Mouse (Mus musculus) CH12.LX (cell line): Measurements from ENCODE around the gene Pde4dip. TPM values are rescaled to one million over a fixed set of nuclear protein-coding genes. Genes with fewer than 3 reads are reported as not detected.

Experiments
- DNase-seq: peaks from one replicate; pipeline ENCODE4 v3.0.0-alpha.2; 2013; ENCODE audit errors: extremely low read depth
- H3K27ac ChIP-seq: 2 replicates; pipeline ENCODE4 v1.5.1; 2012; ENCODE audit warnings: low read depth, mild to moderate bottlenecking, control low read depth, moderate library complexity; ENCODE audit not compliant: insufficient read depth
- H3K27me3 ChIP-seq: replicated peaks from 2 replicates; pipeline ENCODE3; 2012; ENCODE audit warnings: inconsistent platforms
- H3K36me3 ChIP-seq, 2 experiments: replicated peaks in 1 of 2; 2 replicates each; pipeline versions ENCODE3 to v1.6.1; 2012; ENCODE audit warnings: inconsistent platforms in 1 of 2, low read length in 1 of 2, mild to moderate bottlenecking in 1 of 2, mixed read lengths in 1 of 2, moderate library complexity in 1 of 2; ENCODE audit not compliant: control insufficient read depth in 1 of 2, insufficient read depth in 1 of 2
- H3K4me1 ChIP-seq, 2 experiments: 2 replicates each; pipeline ENCODE4 v1.6.1; 2012; ENCODE audit warnings: inconsistent platforms in 1 of 2, moderate library complexity in 1 of 2; ENCODE audit not compliant: insufficient read depth in 2 of 2, control insufficient read depth in 1 of 2
- H3K4me2 ChIP-seq: 2 replicates; pipeline ENCODE4 v1.6.1; 2012; ENCODE audit warnings: low read depth, mild to moderate bottlenecking, control low read depth; ENCODE audit not compliant: poor library complexity, insufficient read depth, severe bottlenecking
- H3K4me3 ChIP-seq, 3 experiments: fragments of 150-350 bp in 1 of 3; sonication (generic) in 1 of 3; replicated peaks in 1 of 3; 2 replicates each; pipeline versions ENCODE3 to v1.5.1; 2011 to 2012; ENCODE audit warnings: low read depth in 2 of 3, low read length in 2 of 3, mild to moderate bottlenecking in 2 of 3, moderate library complexity in 2 of 3, control low read depth in 1 of 3, improper control_type of control experiment in 1 of 3, inconsistent platforms in 1 of 3, mixed read lengths in 1 of 3; ENCODE audit not compliant: poor library complexity in 1 of 3
- H3K79me2 ChIP-seq: replicated peaks from 2 replicates; pipeline ENCODE4 v1.6.1; 2012; ENCODE audit warnings: mild to moderate bottlenecking, moderate library complexity; ENCODE audit not compliant: control insufficient read depth, poor library complexity, insufficient read depth, severe bottlenecking; ENCODE audit errors: extremely low read depth
- H3K9ac ChIP-seq: 2 replicates; pipeline ENCODE4 v1.6.1; 2012; ENCODE audit warnings: low read depth, mild to moderate bottlenecking, control low read depth, moderate library complexity; ENCODE audit not compliant: insufficient read depth
- H3K9me3 ChIP-seq: replicated peaks from 2 replicates; pipeline ENCODE3; 2012; ENCODE audit warnings: low read length, inconsistent platforms, mixed read lengths
- CHD2 ChIP-seq: IDR thresholded peaks from 2 replicates; pipeline ENCODE4 v1.6.1; 2011; ENCODE audit warnings: low read length, improper control_type of control experiment
- CTCF ChIP-seq, 2 experiments: IDR thresholded peaks in 1 of 2; conservative IDR thresholded peaks in 1 of 2; 2 replicates each; pipeline ENCODE4 v1.5.1; 2011 to 2012; ENCODE audit warnings: low read depth in 2 of 2, low read length in 2 of 2, improper control_type of control experiment in 1 of 2, inconsistent platforms in 1 of 2, mild to moderate bottlenecking in 1 of 2, moderate library complexity in 1 of 2
- E2F4 ChIP-seq: IDR thresholded peaks from 2 replicates; pipeline ENCODE4 v1.6.1; 2011; ENCODE audit warnings: low read depth, low read length, improper control_type of control experiment; ENCODE audit not compliant: insufficient replicate concordance
- ELF1 ChIP-seq: IDR thresholded peaks from 2 replicates; pipeline ENCODE4 v1.6.1; 2014; ENCODE audit warnings: low read depth, mild to moderate bottlenecking, inconsistent platforms, low read length, improper control_type of control experiment
- ETS1 ChIP-seq: conservative IDR thresholded peaks from 2 replicates; pipeline ENCODE4 v1.6.1; 2012; ENCODE audit warnings: low read depth, mild to moderate bottlenecking, inconsistent platforms, low read length, improper control_type of control experiment, moderate library complexity
- IRF4 ChIP-seq: IDR thresholded peaks from 2 replicates; pipeline ENCODE4 v1.6.1; 2014; ENCODE audit warnings: low read depth, mild to moderate bottlenecking, inconsistent platforms, low read length, improper control_type of control experiment
- JUND ChIP-seq: conservative IDR thresholded peaks from 2 replicates; pipeline ENCODE4 v1.6.1; 2011; ENCODE audit warnings: low read depth, low read length, improper control_type of control experiment
- KAT2A ChIP-seq: IDR thresholded peaks from 2 replicates; pipeline ENCODE4 v1.6.1; 2012; ENCODE audit warnings: low read length, improper control_type of control experiment, inconsistent platforms; ENCODE audit not compliant: insufficient replicate concordance
- MAFK ChIP-seq: IDR thresholded peaks from 2 replicates; pipeline ENCODE4 v1.6.1; 2011; ENCODE audit warnings: low read length, improper control_type of control experiment; ENCODE audit not compliant: insufficient replicate concordance
- MAZ ChIP-seq: IDR thresholded peaks from 2 replicates; pipeline ENCODE4 v1.6.1; 2012; ENCODE audit warnings: low read depth, mild to moderate bottlenecking, inconsistent platforms, low read length, improper control_type of control experiment, moderate library complexity
- MEF2A ChIP-seq: IDR thresholded peaks from 2 replicates; pipeline ENCODE4 v1.6.1; 2014; ENCODE audit warnings: low read depth, mild to moderate bottlenecking, inconsistent platforms, low read length, improper control_type of control experiment, borderline replicate concordance
- MXI1 ChIP-seq: IDR thresholded peaks from 2 replicates; pipeline ENCODE4 v1.6.1; 2011; ENCODE audit warnings: mild to moderate bottlenecking, low read depth, low read length, improper control_type of control experiment
- NELFE ChIP-seq: IDR thresholded peaks from 2 replicates; pipeline ENCODE4 v1.6.1; 2011; ENCODE audit warnings: low read depth, low read length, improper control_type of control experiment
- NRF1 ChIP-seq: IDR thresholded peaks from 2 replicates; pipeline ENCODE4 v1.6.1; 2014; ENCODE audit warnings: low read depth, mild to moderate bottlenecking, inconsistent platforms, low read length, improper control_type of control experiment, moderate library complexity
- POLR2AphosphoS2 ChIP-seq: IDR thresholded peaks from 2 replicates; pipeline ENCODE4 v1.6.1; 2011; ENCODE audit warnings: low read depth, low read length, improper control_type of control experiment
- RAD21 ChIP-seq: IDR thresholded peaks from 2 replicates; pipeline ENCODE4 v1.6.1; 2011; ENCODE audit warnings: low read depth, mild to moderate bottlenecking, low read length, improper control_type of control experiment, moderate library complexity
- SMC3 ChIP-seq: IDR thresholded peaks from 2 replicates; pipeline ENCODE4 v1.6.1; 2011; ENCODE audit warnings: low read depth, low read length, improper control_type of control experiment
- TBP ChIP-seq: conservative IDR thresholded peaks from 2 replicates; pipeline ENCODE4 v1.6.1; 2011; ENCODE audit warnings: low read depth, low read length, improper control_type of control experiment
- TCF12 ChIP-seq: IDR thresholded peaks from 2 replicates; pipeline ENCODE4 v1.6.1; 2014; ENCODE audit warnings: low read depth, mild to moderate bottlenecking, inconsistent platforms, low read length, improper control_type of control experiment
- USF1 ChIP-seq: IDR thresholded peaks from 2 replicates; pipeline ENCODE4 v1.6.1; 2014; ENCODE audit warnings: low read depth, mild to moderate bottlenecking, inconsistent platforms, low read length, improper control_type of control experiment
- ZC3H11A ChIP-seq: IDR thresholded peaks from 2 replicates; pipeline ENCODE4 v1.6.1; 2012; ENCODE audit warnings: low read depth, mild to moderate bottlenecking, inconsistent platforms, low read length, improper control_type of control experiment
- ZNF384 ChIP-seq: IDR thresholded peaks from 2 replicates; pipeline ENCODE4 v1.6.1; 2012; ENCODE audit warnings: low read depth, low read length, improper control_type of control experiment, inconsistent platforms
- dilution Hi-C: fragments of 300-500 bp; cut with MboI; formaldehyde crosslinking; loops from 2 replicates; pipeline ENCODE4 v1.14.3; 2020; ENCODE audit warnings: low sequenced_read_pairs; ENCODE audit not compliant: extremely low pct_unique_long_range_greater_than_20kb, extremely low pct_ligation_motif_present
- in situ Hi-C: fragments of 300-500 bp; cut with MboI; formaldehyde crosslinking; loops from 3 replicates; pipeline ENCODE4 v1.14.3; 2019; ENCODE audit warnings: low sequenced_read_pairs, low pct_ligation_motif_present, low pct_unique_long_range_greater_than_20kb, mixed read lengths
- polyA plus RNA-seq: library from polyadenylated mRNA; unstranded; fragments of >175 nt; gene quantifications from 2 replicates; pipeline ENCODE4 v1.2.1, GENCODE M21; 2012; ENCODE audit warnings: low read depth; ENCODE audit not compliant: insufficient read length
- total RNA-seq, 2 experiments: library from RNA; depleted of rRNA; stranded (reverse); fragments of 300-350 nt in 1 of 2; fragments of >200 nt in 1 of 2; gene quantifications; 2 replicates each; pipeline ENCODE4 v1.2.3; 2012 to 2014

The Pde4dip gene
- total and polyA plus RNA-seq, 3 experiments = 12.4 to 21.7 (median 15.2) TPM

DNA sequence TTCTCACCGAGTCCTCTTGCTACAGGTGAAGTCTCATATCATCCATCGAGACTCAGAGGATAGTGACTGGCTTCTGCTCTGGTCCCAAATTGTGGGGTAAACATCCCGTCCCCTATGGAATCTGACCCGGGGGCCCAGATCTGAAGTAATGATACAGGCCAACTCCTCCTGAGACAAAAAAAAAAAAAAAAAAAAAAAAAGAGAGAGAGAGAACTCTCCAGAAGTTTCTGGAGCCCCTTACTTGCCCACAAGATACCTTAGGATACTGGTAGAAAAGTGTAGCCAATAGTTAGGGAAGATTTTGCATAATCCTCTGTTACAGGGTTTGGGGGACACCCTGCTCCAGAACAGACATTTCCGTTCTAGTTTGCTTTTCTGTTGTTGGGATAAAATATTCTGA is 205.9 kb downstream of the Pde4dip start:
- peaks cover 0 to 15% of the 10 kb centered on the region in 2 experiments; a peak in 2 of 4 replicates for H3K4me1 ChIP-seq
- H3K27ac ChIP-seq = no peak overlapping the region
- H3K79me2 ChIP-seq = no peaks in the 10 kb centered on the region
- in situ Hi-C loops (loop anchor here (5.0 to 25.0 kb wide), 2 partner anchors 85 to 480 kb away; partner anchors contain the start of gene Adam30), dilution Hi-C loops (no loop called here)
- peaks cover 5% of the 10 kb centered on the region for H3K27me3 ChIP-seq
- TF ChIP-seq CTCF (conservative IDR thresholded peaks at IDR 0.05 in 1 of 2, IDR thresholded peaks at IDR 0.05 in 1 of 2; ENCODE audit: low read depth in 2 of 2, low read length in 2 of 2) (no peak), ZNF384 (peak; percentile 53)
- H3K4me2 ChIP-seq = peak overlapping the region; percentile 67
- no peaks in the 10 kb centered on the region for H3K36me3 ChIP-seq
- H3K9me3 ChIP-seq = no peaks in the 10 kb centered on the region
- H3K4me3 ChIP-seq = peak overlapping the region in 1 of 3 experiments; percentile 61
- H3K9ac ChIP-seq = peak overlapping the region; percentile 14; the same call in 1 of the 2 replicates
- DNase-seq = no peak

DNA sequence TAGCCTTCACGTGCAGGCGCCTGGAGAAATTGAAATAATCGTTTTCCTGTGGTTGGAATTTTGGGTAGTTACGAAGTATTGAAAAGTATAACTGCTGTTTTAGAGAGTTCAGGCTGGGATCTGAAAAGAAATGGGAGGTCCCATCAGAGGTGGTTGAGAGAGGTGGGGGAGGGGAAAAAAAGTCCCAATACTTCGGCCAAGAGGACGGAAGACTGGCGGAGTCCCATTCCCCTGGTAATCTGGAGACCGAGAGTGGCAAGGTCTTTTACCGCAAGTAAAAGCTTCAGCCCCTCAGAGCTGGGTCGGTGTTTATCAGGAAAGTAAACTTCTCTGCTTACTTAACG is 206.4 kb downstream of the Pde4dip start:
- no peaks in the 10 kb centered on the region for H3K9me3 ChIP-seq
- H3K36me3 ChIP-seq = no peaks in the 10 kb centered on the region
- dilution Hi-C loops = no loop called here
- peaks cover 5% of the 10 kb centered on the region for H3K27me3 ChIP-seq
- DNase-seq = no peak
- peak overlapping the region in 2 of 3 experiments; percentile 31 to 61 for H3K4me3 ChIP-seq
- peaks cover 0 to 15% of the 10 kb centered on the region in 2 experiments; a peak in 2 of 4 replicates for H3K4me1 ChIP-seq
- in situ Hi-C loops = loop anchor here (5.0 to 25.0 kb wide), 2 partner anchors 85 to 480 kb away; partner anchors contain the start of gene Adam30
- peak overlapping the region; percentile 14; the same call in 1 of the 2 replicates for H3K9ac ChIP-seq
- no peak overlapping the region for H3K27ac ChIP-seq
- peak overlapping the region; percentile 67 for H3K4me2 ChIP-seq
- no peak for TF ChIP-seq POLR2AphosphoS2
- no peak for TF ChIP-seq JUND
- no peak for TF ChIP-seq TBP
- no peak for TF ChIP-seq CHD2
- no peak for TF ChIP-seq E2F4
- no peak for TF ChIP-seq MXI1
- TF ChIP-seq ZC3H11A = no peak
- TF ChIP-seq USF1 = no peak
- H3K79me2 ChIP-seq = no peaks in the 10 kb centered on the region

DNA sequence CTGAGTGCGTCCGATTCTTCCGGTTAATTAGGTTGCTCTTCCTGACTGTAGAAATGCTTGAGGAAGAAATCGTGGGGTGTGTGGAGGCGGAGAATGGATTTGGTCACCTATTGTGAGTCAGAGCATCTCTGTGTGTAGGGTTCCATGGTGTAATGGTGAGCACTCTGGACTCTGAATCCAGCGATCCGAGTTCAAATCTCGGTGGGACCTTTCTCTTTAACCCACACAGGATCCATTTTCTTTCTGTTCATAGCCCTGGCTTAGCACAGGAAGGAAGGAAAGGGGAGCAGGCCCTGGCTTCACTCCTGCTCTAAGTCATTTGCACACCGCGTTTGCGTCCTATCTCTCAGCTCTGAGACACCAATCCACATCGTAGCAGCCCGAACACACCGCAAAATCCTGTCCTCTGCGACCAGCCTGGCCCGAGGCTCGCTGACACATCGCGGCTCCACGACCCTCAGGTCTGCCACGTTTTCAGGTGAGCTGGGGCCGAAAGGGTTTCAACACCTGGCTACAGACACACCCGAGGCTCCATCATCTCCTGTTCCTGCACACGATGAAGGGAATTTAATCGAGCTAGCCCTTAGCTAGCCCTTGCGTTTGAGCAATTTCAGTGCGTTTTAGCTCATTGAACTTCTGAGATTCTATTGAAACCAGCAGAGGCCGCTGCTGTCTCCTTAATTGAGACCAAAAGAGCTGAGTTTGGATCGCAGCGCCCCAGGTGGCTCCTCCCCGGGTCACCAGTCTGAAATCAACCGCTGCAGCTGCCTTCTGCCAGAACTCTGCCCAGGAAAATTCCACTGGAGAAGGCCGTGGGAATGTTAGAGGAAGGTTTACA is 207.0 kb downstream of the Pde4dip start:
- H3K27ac ChIP-seq = peak overlapping the region; percentile 85
- peaks cover 0 to 15% of the 10 kb centered on the region in 2 experiments; a peak in 2 of 4 replicates for H3K4me1 ChIP-seq
- H3K27me3 ChIP-seq = peaks cover 3% of the 10 kb centered on the region
- in situ Hi-C loops = loop anchor here (5.0 to 25.0 kb wide), 2 partner anchors 86 to 481 kb away; partner anchors contain the start of gene Adam30
- peak; percentile 91 for DNase-seq
- no peaks in the 10 kb centered on the region for H3K79me2 ChIP-seq
- dilution Hi-C loops = no loop called here
- peak overlapping the region; percentile 67 for H3K4me2 ChIP-seq
- no peaks in the 10 kb centered on the region for H3K36me3 ChIP-seq
- peak overlapping the region; percentile 37 for H3K9ac ChIP-seq
- peak overlapping the region; percentile 61 to 73 (median 64) for H3K4me3 ChIP-seq
- H3K9me3 ChIP-seq = no peaks in the 10 kb centered on the region
- TF ChIP-seq RAD21 = peak; percentile 84
- TF ChIP-seq TCF12 = peak; percentile 42
- TF ChIP-seq IRF4 = peak; percentile 97
- TF ChIP-seq MAZ = 0 out of 2 replicates have a peak, but pooled peaks have one; percentile 19
- TF ChIP-seq ETS1 = no peak
- TF ChIP-seq ELF1 = peak; percentile 87
- TF ChIP-seq KAT2A = 0 out of 2 replicates have a peak, but pooled peaks have one; percentile 12
- no peak; the same call in 1 of the 2 replicates for TF ChIP-seq MEF2A
- TF ChIP-seq MAFK = peak; percentile 89
- peak; percentile 65 for TF ChIP-seq SMC3
- TF ChIP-seq TBP = peak; percentile 99
- TF ChIP-seq NELFE = peak; percentile 67
- TF ChIP-seq E2F4 = 0 out of 2 replicates have a peak, but pooled peaks have one; percentile 56
- TF ChIP-seq CHD2 = no peak; the same call in 1 of the 2 replicates
- 0 out of 2 replicates have a peak, but pooled peaks have one; percentile 5 for TF ChIP-seq NRF1
